Mouse (Mus musculus) stomach, embryonic 16.5 days (tissue): ENCODE results near the gene Cenpf. TPM values are rescaled to one million over a fixed set of nuclear protein-coding genes. Genes with fewer than 3 reads are reported as not detected.

Experiments
- ATAC-seq: fragments of 200-750 bp; cut with Nextera tagmentation; 2 replicates; pipeline ENCODE4 v1.8.0; 2017; ENCODE audit warnings: moderate number of reproducible peaks, moderate TSS enrichment; ENCODE audit not compliant: insufficient read depth, low FRiP score
- H3K27ac ChIP-seq: fragments of 300-500 bp; sonication (generic); 2 replicates; pipeline ENCODE4 v1.5.1; 2014; ENCODE audit warnings: low read length
- H3K27me3 ChIP-seq: fragments of 300-500 bp; sonication (generic); 2 replicates; pipeline ENCODE4 v1.6.1; 2014; ENCODE audit warnings: low read length, control low read depth, mixed read lengths; ENCODE audit not compliant: control insufficient read depth, insufficient read depth
- H3K36me3 ChIP-seq: fragments of 300-500 bp; sonication (generic); 2 replicates; pipeline ENCODE4 v1.6.1; 2014; ENCODE audit warnings: low read length; ENCODE audit not compliant: control insufficient read depth, insufficient read depth
- H3K4me1 ChIP-seq: fragments of 300-500 bp; sonication (generic); 2 replicates; pipeline ENCODE4 v1.6.1; 2014; ENCODE audit warnings: low read length, control low read depth, mixed read lengths; ENCODE audit not compliant: control insufficient read depth, insufficient read depth
- H3K4me2 ChIP-seq: fragments of 300-500 bp; sonication (generic); 2 replicates; pipeline ENCODE4 v1.6.1; 2014; ENCODE audit warnings: low read depth, low read length, mixed read lengths
- H3K4me3 ChIP-seq: fragments of 300-500 bp; sonication (generic); replicated peaks from 2 replicates; pipeline ENCODE4 v1.5.1; 2014; ENCODE audit warnings: mild to moderate bottlenecking, low read length
- H3K9ac ChIP-seq: fragments of 300-500 bp; sonication (generic); 2 replicates; pipeline ENCODE4 v1.6.1; 2014; ENCODE audit warnings: low read length
- H3K9me3 ChIP-seq: fragments of 300-500 bp; sonication (generic); replicated peaks from 2 replicates; pipeline ENCODE4 v1.6.1; 2016; ENCODE audit warnings: low read length, control low read depth; ENCODE audit not compliant: control insufficient read depth
- WGBS: fragments of 180-500 bp; shearing (Covaris S2); extraction: QIAGEN DNeasy Blood & Tissue Kit; methylation state at CpG from one replicate; pipeline ENCODE4 v1.1.7; 2014; 5-methylcytosine and 5-hydroxymethylcytosine counted together
- polyA plus RNA-seq: library from polyadenylated mRNA; unstranded; fragments of >200 nt; fragmentation: Nextera tagmentation; extraction: Ambion mirVana; gene quantifications from 2 replicates; pipeline ENCODE4 v1.2.1, GENCODE M21; 2015

The Cenpf gene
- polyA plus RNA-seq, 1 experiment from 2014 or later, result 56.0 TPM

DNA sequence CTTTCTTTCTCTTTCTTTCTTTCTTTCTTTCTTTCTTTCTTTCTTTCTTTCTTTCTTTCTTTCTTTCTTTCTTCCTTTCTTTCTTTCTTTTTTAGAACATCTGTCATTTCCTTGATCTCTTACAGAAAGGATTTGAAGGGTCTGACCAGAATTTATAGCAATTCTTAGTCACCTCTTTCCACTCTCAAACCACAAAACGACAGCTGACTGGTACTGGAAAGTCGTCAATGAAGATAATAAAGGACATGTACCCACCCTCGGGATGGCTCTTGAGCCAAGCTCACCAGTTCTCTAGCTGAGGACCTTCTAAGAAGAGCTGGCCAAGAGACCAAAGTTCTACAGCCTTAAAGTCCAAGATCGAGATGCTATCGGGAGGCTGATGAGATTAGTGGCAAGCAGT lies 30.7 kb upstream of the Cenpf start:
- no peaks in the 10 kb centered on the region for H3K36me3 ChIP-seq
- no peak overlapping the region for H3K9ac ChIP-seq
- H3K27me3 ChIP-seq, result no peaks in the 10 kb centered on the region
- H3K4me3 ChIP-seq, result no peak overlapping the region
- peaks cover 4% of the 10 kb centered on the region; the same call in 1 of the 2 replicates for H3K9me3 ChIP-seq
- ATAC-seq, result no peak
- no peak overlapping the region for H3K4me2 ChIP-seq
- WGBS, result 77% methylated on average over 5 of the region's 5 CpGs
- H3K4me1 ChIP-seq, result 0 out of 2 replicates have a peak, but pooled peaks cover 3% of the 10 kb centered on the region
- no peak overlapping the region for H3K27ac ChIP-seq

DNA sequence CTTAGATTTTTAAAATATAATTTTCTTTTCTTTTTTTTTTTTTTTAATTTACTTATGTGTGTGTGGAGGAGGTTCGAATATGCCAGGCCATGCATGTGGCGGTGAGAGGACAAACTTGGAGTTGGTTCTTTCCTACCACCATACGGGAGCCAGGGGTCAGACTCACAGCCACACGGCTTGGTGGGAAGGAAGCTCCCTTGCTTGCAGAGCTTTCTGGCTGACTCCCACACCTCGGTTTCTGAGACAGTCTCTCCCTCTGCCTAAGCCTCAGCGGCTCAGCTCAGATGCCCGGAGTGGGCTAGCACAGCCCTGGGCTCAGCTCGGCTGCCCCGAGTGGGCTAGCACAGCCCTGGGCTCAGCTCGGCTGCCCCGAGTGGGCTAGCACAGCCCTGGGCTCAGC lies 29.7 kb upstream of the Cenpf start:
- Histone ChIP-seq H3K27ac (no peak overlapping the region), H3K9me3 (peaks cover 4% of the 10 kb centered on the region; the same call in 1 of the 2 replicates), H3K4me3 (no peak overlapping the region), H3K9ac (no peak overlapping the region), H3K4me2 (no peak overlapping the region), H3K27me3 (no peaks in the 10 kb centered on the region), H3K4me1 (0 out of 2 replicates have a peak, but pooled peaks cover 3% of the 10 kb centered on the region), H3K36me3 (no peaks in the 10 kb centered on the region)
- WGBS, result 86% methylated on average over 11 of the region's 11 CpGs
- ATAC-seq, result no peak

DNA sequence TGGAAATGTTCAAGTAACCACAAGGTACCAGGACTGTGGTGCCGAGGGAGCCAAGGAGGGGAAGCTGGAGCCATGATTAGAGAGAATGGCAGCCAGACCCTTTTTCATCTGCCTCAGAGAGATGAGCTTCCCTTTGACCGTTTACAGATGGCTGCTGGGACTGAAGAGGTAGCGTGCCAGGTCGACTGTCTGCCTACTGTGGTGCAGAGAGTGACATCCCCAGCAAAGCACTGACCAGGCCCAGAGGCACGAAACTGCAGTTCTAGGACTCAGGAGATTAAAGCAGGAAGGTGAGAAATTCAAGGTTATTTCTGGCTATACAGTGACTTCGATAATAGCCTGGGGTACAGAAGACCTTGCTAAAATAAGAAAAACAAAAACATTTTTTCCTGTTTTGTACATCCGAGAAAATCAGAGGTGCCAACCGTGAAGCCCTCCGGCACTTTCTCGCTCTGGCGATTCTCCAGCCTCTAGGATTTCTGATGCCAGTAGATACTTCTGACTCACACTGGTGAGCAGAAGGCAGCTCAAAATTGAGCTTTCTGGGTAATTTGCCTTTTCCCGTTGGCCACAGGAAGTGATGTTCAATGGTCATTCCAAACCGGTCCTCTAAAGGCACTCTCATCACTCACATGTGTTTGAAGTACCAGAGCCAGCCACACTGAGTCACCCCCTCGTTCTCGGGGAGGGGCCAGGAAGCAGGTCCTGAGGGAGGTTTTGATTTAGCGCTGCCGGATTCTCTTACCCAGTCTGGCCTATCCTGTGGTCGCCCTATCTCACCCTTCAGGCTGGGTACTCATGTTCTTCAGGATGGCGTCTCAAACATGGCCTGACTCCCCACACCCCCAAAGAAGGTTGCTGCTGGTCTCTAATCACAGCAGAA lies 28.3 kb upstream of the Cenpf start:
- H3K9me3 ChIP-seq, result peaks cover 4% of the 10 kb centered on the region; the same call in 1 of the 2 replicates
- H3K4me1 ChIP-seq, result 0 out of 2 replicates have a peak, but pooled peaks cover 3% of the 10 kb centered on the region
- H3K36me3 ChIP-seq, result no peaks in the 10 kb centered on the region
- no peak overlapping the region for H3K4me2 ChIP-seq
- H3K4me3 ChIP-seq, result no peak overlapping the region
- H3K9ac ChIP-seq, result no peak overlapping the region
- H3K27ac ChIP-seq, result no peak overlapping the region
- 58% methylated on average over 19 of the region's 19 CpGs for WGBS
- no peaks in the 10 kb centered on the region for H3K27me3 ChIP-seq
- ATAC-seq, result no peak

DNA sequence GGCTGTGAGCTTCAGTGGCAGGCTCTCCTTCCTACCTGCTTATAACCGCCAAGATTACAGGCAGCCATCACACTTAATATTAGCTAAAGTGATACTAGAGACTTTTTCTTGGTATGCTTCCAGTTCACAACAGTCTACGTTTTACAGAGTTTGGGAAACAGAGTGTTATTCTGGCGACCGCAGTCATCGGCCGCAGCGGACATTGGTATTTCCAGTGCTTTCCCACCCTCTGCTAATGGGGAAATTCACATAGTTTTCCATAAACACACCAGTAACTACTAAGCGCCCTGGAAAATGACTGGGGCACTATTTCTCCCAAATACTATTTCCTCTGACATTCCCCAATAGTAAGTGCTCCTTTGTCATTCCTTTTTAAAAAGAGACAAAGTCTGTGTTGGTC lies 21.1 kb upstream of the Cenpf start:
- Histone ChIP-seq H3K4me3 (no peak overlapping the region), H3K4me2 (no peak overlapping the region), H3K36me3 (no peaks in the 10 kb centered on the region), H3K27ac (0 out of 2 replicates have a peak overlapping the region, but pooled peaks have one; percentile 45), H3K9ac (no peak overlapping the region), H3K27me3 (no peaks in the 10 kb centered on the region), H3K9me3 (no peaks in the 10 kb centered on the region), H3K4me1 (peaks cover 3% of the 10 kb centered on the region; the same call in 1 of the 2 replicates)
- no peak for ATAC-seq
- 64% methylated on average over 8 of the region's 8 CpGs for WGBS

DNA sequence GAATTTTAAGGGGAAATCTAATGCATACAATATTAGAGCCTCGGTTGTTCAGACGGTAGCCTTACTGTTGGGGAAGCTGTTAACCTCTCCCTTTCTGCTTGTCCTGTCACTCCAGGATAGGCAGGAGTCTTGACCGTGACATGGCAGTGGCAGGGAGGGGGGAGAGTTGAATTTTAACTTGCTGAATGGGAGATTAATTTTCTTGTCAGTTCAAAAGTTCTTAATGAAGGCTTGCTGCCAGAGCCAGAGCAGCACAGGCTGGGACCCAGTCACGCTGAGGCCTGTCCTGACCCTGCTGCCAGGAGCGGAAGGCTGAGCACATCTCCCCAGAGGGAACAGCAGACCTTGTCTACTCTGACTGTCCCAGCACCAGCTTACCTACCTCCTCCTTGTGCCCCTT lies 19.5 kb upstream of the Cenpf start:
- Histone ChIP-seq H3K4me2 (no peak overlapping the region), H3K27ac (peak overlapping the region; percentile 76), H3K27me3 (no peaks in the 10 kb centered on the region), H3K4me3 (no peak overlapping the region), H3K4me1 (peaks cover 3% of the 10 kb centered on the region; the same call in 1 of the 2 replicates), H3K36me3 (no peaks in the 10 kb centered on the region), H3K9ac (no peak overlapping the region), H3K9me3 (no peaks in the 10 kb centered on the region)
- 37% methylated on average over 5 of the region's 5 CpGs for WGBS
- ATAC-seq, result peak; percentile 51; the same call in 1 of the 2 replicates

DNA sequence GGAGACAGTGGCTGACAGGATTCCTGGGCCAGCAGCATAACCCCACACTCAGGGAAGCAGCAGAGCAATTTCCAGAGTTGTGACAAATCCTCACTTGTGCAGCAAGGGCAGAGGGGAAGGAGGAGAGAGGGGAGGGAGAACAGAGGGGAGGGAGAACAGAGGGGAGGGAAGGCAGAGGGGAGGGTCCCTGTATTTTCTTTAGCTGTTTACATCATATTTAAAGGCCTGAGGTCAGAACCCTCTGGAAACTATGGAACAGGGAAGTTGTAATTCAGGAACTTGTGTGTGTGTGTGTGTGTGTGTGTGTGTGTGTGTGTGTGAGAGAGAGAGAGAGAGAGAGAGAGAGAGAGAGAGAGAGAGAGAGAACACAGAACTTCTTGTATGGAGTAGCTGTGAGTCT lies 19.1 kb upstream of the Cenpf start:
- no peak for ATAC-seq
- Histone ChIP-seq H3K9ac (no peak overlapping the region), H3K27me3 (no peaks in the 10 kb centered on the region), H3K4me2 (no peak overlapping the region), H3K4me1 (peaks cover 3% of the 10 kb centered on the region; the same call in 1 of the 2 replicates), H3K27ac (peak overlapping the region; percentile 76), H3K36me3 (no peaks in the 10 kb centered on the region), H3K9me3 (no peaks in the 10 kb centered on the region), H3K4me3 (no peak overlapping the region)

DNA sequence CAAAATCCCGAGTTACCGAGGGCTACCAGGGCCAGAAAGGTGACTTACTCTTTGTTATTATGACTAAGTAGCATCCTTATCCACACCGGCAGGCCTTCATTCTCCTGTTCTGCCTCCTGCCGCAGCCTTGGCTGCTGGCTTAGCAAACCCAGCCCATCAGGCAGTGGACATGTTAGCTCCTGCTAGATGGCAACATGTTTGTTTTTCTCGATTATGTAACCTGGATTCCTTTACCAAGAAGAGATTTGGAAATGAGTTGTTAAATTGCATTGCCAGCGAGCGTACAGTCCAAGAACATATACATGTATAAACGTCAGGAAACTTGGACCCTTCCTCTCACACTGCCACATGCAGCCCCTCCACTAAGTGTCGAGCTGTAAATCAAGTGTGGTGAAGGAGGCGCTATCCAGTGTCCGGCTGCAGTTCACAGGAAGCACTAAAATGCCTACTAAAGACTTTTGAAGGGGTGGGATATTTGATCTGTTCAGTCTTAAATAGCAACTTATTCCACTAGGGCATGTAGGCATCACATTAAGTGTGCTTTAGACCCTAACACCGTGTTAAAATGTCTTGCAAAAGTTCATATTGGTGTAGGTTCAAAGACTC lies 18.3 kb upstream of the Cenpf start:
- Histone ChIP-seq H3K27ac (0 out of 2 replicates have a peak overlapping the region, but pooled peaks have one; percentile 76), H3K27me3 (no peaks in the 10 kb centered on the region), H3K36me3 (no peaks in the 10 kb centered on the region), H3K4me3 (no peak overlapping the region), H3K4me2 (no peak overlapping the region), H3K9me3 (no peaks in the 10 kb centered on the region), H3K9ac (no peak overlapping the region), H3K4me1 (peaks cover 3% of the 10 kb centered on the region; the same call in 1 of the 2 replicates)
- no peak for ATAC-seq
- 57% methylated on average over 12 of the region's 12 CpGs for WGBS

DNA sequence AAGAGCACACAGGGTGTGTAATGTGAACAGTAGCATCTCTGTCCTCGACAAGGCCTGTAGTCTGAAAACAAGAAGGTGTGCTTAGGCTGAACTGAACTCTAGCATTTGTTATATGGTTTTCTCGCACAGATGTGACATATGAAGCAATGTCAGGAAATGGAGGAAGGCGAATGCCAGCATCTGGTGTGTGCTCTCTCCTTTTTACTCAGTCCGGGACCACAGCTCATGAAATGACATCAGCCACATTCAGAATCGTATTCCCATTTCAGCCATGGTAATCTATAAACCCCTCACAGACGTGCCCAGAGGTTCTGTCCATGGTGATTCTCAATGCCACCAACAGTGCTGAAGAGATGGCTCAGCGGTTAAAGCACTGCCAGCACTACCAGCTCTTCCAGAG lies 15.7 kb upstream of the Cenpf start:
- H3K36me3 ChIP-seq, result no peaks in the 10 kb centered on the region
- no peak overlapping the region for H3K4me2 ChIP-seq
- no peak overlapping the region for H3K27ac ChIP-seq
- H3K4me3 ChIP-seq, result no peak overlapping the region
- H3K9ac ChIP-seq, result no peak overlapping the region
- ATAC-seq, result no peak
- no peaks in the 10 kb centered on the region for H3K27me3 ChIP-seq
- H3K9me3 ChIP-seq, result no peaks in the 10 kb centered on the region
- WGBS, result 79% methylated on average over 7 of the region's 7 CpGs
- peaks cover 3% of the 10 kb centered on the region; the same call in 1 of the 2 replicates for H3K4me1 ChIP-seq

DNA sequence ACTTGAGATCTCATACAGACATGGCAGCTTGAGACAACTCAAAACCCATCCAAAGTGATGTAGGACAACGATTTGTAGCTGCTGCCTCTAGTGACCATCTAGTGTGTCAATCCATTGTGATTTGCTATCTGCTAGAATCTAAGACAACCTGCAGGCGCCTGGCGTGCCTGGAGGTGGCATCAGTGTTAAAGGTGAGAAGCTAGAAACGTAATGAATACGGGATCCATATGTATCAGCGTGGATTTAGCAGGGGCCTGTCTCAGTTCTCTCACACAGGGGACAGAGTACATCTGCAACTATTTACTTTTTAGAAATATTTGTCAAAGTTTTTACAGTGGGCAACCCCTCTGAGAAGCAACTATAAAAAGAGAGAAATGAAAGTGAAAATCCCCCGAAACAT lies 15.3 kb upstream of the Cenpf start:
- H3K27me3 ChIP-seq, result no peaks in the 10 kb centered on the region
- H3K4me3 ChIP-seq, result no peak overlapping the region
- ATAC-seq, result no peak
- WGBS, result 40% methylated on average over 7 of the region's 7 CpGs
- H3K36me3 ChIP-seq, result no peaks in the 10 kb centered on the region
- H3K9ac ChIP-seq, result no peak overlapping the region
- no peaks in the 10 kb centered on the region for H3K9me3 ChIP-seq
- H3K4me1 ChIP-seq, result peaks cover 3% of the 10 kb centered on the region; the same call in 1 of the 2 replicates
- no peak overlapping the region for H3K27ac ChIP-seq
- H3K4me2 ChIP-seq, result no peak overlapping the region
